Mouse (Mus musculus) bone marrow, adult 2 months (tissue): ENCODE data around the gene Abracl.

Experiments used
- CTCF ChIP-seq: fragments of 200-500 bp; IDR thresholded peaks from 2 replicates; pipeline ENCODE4 v1.5.1; 2011; ENCODE audit warnings: low read length, control low read depth; ENCODE audit not compliant: control insufficient read depth, insufficient read depth
- POLR2A ChIP-seq: fragments of 200-500 bp; IDR thresholded peaks from 2 replicates; pipeline ENCODE4 v1.6.1; 2011; ENCODE audit warnings: low read depth, mild to moderate bottlenecking, control low read depth, low read length, borderline replicate concordance; ENCODE audit not compliant: control insufficient read depth

DNA sequence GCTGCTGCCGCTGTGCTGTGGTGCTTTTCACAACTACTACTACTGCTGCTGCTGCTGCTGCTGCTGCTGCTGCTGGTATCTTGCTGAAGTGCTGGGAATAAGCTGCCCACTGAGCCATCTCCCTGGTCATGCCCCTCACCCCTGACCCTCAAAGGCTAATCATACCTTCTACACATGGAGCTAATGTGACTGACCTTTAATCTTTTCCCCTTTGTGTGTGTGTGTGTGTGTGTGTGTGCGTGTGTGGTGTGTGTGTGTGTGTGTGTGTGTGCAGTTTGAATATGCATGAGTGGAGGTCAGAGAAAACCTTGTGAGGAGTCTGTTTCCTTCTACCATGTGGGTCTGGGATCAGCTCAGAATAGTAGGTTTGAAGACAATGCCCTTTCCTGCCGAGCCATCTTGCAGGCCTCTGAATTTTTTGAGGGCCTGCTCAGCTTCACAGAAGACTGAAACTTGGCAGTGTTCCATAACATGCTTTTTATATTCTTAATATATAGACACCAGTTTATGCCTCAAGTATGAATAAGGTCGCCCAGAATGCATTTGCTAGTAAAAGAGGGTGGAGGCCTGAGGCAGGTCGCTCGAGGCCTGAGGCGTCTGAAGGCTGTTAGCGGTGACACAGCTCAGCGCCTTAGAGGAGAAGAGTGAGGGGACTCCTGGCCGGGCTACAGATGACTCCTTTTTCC lies 44.8 kb upstream of the Abracl start:
- TF ChIP-seq CTCF (no peak), POLR2A (no peak)
